Mouse (Mus musculus): ENCODE data around the gene Scin. TPM values are rescaled to one million over a fixed set of nuclear protein-coding genes. Genes with fewer than 3 reads are reported as not detected.

The Scin gene
- polyA plus RNA-seq, 1 experiment, result 0.25 TPM

DNA sequence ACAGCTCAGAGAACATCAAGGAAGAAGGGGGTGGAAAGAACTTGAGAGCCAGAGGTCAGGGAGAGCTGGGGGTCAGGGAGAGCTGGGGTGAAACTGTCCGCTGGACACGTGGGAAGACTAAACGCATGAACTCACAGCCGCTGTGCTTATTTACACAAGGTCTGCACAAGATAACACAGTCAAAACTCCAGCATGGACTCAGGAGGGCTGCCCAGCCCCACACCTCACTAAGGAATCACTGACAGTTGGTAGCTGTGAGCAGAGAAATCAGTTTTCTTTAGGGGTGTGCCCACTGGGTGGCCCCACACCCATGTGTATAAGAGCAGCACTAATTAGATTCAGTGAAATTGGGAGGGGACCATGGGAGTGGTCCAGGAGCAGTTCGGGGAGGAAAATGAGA lies 27.2 kb downstream of the Scin start:
- no peak for DNase-seq
- no peak for TF ChIP-seq CTCF (IDR thresholded peaks at IDR 0.05; ENCODE audit: borderline replicate concordance, insufficient read depth, low read depth, low read length)
- TF ChIP-seq POLR2A (IDR thresholded peaks at IDR 0.05; ENCODE audit: borderline replicate concordance, insufficient read depth, low read length), result no peak
- WGBS, result 74% methylated on average over 5 of the region's 5 CpGs
- no peaks in the 10 kb centered on the region for H3K27me3 ChIP-seq (ENCODE audit: control insufficient read depth, insufficient read depth, low read length)
- H3K27ac ChIP-seq (ENCODE audit: insufficient read depth, low read length), result no peak overlapping the region
- no peak overlapping the region for H3K4me3 ChIP-seq (replicated peaks; ENCODE audit: insufficient read depth, low read depth, low read length)
- no peaks in the 10 kb centered on the region for H3K4me1 ChIP-seq (ENCODE audit: control insufficient read depth, insufficient read depth, low read length)

DNA sequence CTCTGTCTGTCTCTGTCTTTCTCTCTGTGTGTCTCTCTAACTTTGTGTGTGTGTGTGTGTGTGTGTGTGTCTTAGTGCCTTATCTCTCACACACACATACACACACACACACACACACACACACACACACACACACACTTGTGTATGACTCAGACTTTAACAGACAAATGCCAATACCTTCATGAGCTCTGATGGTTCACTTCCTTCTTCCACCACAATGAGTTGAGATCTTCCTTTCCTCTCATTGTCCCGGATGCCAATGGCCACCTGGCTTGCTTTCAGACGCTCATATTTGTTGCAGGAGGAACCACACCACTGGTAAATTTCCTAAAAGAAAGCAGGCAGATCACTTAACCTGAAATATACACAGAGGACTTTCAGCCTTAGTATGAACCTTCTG lies 29.3 kb downstream of the Scin start:
- 76% methylated on average over 2 of the region's 2 CpGs for WGBS
- DNase-seq, result no peak
- Histone ChIP-seq H3K27me3 (ENCODE audit: control insufficient read depth, insufficient read depth, low read length) (no peaks in the 10 kb centered on the region), H3K4me1 (ENCODE audit: control insufficient read depth, insufficient read depth, low read length) (no peaks in the 10 kb centered on the region), H3K27ac (ENCODE audit: insufficient read depth, low read length) (no peak overlapping the region), H3K4me3 (replicated peaks; ENCODE audit: insufficient read depth, low read depth, low read length) (no peak overlapping the region)
- TF ChIP-seq POLR2A (IDR thresholded peaks at IDR 0.05; ENCODE audit: borderline replicate concordance, insufficient read depth, low read length) (no peak), CTCF (IDR thresholded peaks at IDR 0.05; ENCODE audit: borderline replicate concordance, insufficient read depth, low read depth, low read length) (no peak)

DNA sequence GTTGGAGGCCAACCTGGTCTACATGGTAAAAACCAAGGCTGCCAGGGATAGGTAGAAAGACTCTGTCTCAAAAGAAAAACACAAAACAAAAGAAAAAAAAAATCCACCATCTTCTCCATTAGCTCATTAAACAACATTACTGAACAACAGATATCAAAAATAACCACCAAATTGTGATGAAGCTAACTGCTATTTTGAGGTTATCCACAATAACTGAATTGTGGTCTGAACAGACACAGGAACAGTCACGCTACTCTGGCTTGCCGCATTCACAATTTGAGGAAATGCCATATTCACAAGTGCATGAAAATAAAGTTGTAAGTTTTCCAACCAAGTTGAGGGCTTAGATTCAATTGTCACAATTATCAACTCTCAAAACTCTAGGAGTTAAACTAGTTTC lies 31.7 kb downstream of the Scin start:
- DNase-seq, result no peak
- H3K4me1 ChIP-seq (ENCODE audit: control insufficient read depth, insufficient read depth, low read length), result no peaks in the 10 kb centered on the region
- 95% methylated on average over 2 of the region's 2 CpGs for WGBS
- H3K27ac ChIP-seq (ENCODE audit: insufficient read depth, low read length), result no peak overlapping the region
- TF ChIP-seq POLR2A (IDR thresholded peaks at IDR 0.05; ENCODE audit: borderline replicate concordance, insufficient read depth, low read length) (no peak), CTCF (IDR thresholded peaks at IDR 0.05; ENCODE audit: borderline replicate concordance, insufficient read depth, low read depth, low read length) (no peak)
- H3K4me3 ChIP-seq (replicated peaks; ENCODE audit: insufficient read depth, low read depth, low read length), result no peak overlapping the region
- H3K27me3 ChIP-seq (ENCODE audit: control insufficient read depth, insufficient read depth, low read length), result no peaks in the 10 kb centered on the region

DNA sequence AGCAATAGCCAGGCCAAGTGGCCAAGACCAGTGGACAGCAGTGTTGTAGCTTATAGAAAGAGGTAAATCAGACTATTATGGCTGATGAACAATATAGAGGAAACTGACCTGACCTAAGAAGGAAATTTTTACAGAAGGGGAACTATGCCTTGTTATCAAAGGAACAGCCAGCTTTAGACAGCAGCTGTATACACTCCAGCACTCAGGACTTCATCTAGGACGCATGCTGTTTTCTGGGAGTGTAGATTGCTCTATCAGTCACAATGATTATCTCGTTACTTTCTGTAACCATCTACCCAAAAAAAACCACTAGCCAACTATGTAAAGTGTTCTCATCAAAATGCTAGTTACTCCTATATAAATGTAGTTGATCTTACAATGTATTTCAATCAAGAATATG lies 34.6 kb downstream of the Scin start:
- Histone ChIP-seq H3K4me1 (ENCODE audit: control insufficient read depth, insufficient read depth, low read length) (no peaks in the 10 kb centered on the region), H3K27ac (ENCODE audit: insufficient read depth, low read length) (no peak overlapping the region), H3K4me3 (replicated peaks; ENCODE audit: insufficient read depth, low read depth, low read length) (no peak overlapping the region), H3K27me3 (ENCODE audit: control insufficient read depth, insufficient read depth, low read length) (no peaks in the 10 kb centered on the region)
- no peak for DNase-seq
- 81% methylated on average over 2 of the region's 2 CpGs for WGBS
- TF ChIP-seq CTCF (IDR thresholded peaks at IDR 0.05; ENCODE audit: borderline replicate concordance, insufficient read depth, low read depth, low read length) (no peak), POLR2A (IDR thresholded peaks at IDR 0.05; ENCODE audit: borderline replicate concordance, insufficient read depth, low read length) (no peak)

DNA sequence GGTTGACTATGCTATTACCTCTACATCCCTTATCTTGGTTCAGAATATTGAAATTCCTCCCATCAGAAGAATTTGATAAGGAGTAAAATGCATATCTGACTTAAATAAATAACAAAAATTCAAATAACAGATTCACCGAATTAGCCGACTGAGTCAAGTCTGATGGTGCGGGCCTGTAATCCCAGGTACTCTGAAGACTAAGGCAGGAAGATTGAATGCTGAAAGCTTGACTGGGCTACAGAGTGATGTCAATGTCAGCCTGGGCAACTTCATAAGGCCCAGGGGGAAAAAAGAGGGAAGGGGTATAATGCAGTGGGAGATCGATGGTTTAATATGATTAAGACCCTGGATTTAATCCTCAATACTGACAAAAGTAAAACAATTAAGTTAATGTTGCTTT lies 36.6 kb downstream of the Scin start:
- H3K27me3 ChIP-seq (ENCODE audit: control insufficient read depth, insufficient read depth, low read length), result no peaks in the 10 kb centered on the region
- H3K4me1 ChIP-seq (ENCODE audit: control insufficient read depth, insufficient read depth, low read length), result no peaks in the 10 kb centered on the region
- TF ChIP-seq CTCF (IDR thresholded peaks at IDR 0.05; ENCODE audit: borderline replicate concordance, insufficient read depth, low read depth, low read length), result no peak
- TF ChIP-seq POLR2A (IDR thresholded peaks at IDR 0.05; ENCODE audit: borderline replicate concordance, insufficient read depth, low read length), result no peak
- DNase-seq, result no peak
- WGBS, result 94% methylated on average over 4 of the region's 4 CpGs
- no peak overlapping the region for H3K4me3 ChIP-seq (replicated peaks; ENCODE audit: insufficient read depth, low read depth, low read length)
- no peak overlapping the region for H3K27ac ChIP-seq (ENCODE audit: insufficient read depth, low read length)

DNA sequence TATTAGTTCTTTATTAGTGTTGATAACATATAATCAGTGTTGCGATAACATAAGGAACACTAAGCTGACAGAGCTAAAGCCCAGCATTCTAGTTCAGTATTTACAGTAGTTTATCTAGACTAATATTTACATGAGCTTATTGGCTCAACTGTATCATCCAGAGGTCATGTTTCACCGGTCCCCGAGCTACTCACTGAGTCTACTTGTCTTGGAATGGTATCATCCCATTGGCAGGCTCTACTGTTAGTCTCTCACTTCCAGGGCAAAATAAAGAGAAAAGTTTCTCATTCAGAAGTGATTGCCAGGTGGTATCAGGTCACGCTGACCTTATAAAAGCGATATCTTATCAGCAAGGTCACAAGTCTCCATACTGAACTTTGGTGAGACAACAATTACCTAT lies 37.0 kb downstream of the Scin start:
- TF ChIP-seq CTCF (IDR thresholded peaks at IDR 0.05; ENCODE audit: borderline replicate concordance, insufficient read depth, low read depth, low read length) (no peak), POLR2A (IDR thresholded peaks at IDR 0.05; ENCODE audit: borderline replicate concordance, insufficient read depth, low read length) (no peak)
- 93% methylated on average over 5 of the region's 5 CpGs for WGBS

DNA sequence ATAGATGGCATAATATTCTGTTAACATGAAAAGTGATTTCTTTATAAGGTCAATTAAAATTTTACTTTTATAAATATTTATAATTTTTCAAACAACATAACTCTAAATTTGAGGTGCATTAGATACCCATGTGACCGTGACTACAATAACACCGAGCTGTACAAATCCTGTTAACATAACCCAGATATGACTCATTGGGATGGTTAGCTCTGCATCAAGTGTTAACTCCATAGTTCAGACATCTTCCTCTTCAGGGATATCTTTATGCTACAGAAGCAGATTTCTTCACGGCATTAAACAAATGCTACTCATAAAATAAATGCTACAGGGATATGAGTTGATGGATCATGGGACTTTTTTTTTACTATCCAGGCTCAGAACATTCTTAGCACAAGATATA lies 37.6 kb downstream of the Scin start:
- 95% methylated on average over 3 of the region's 3 CpGs for WGBS
- H3K27me3 ChIP-seq (ENCODE audit: control insufficient read depth, insufficient read depth, low read length), result no peaks in the 10 kb centered on the region
- no peak overlapping the region for H3K4me3 ChIP-seq (replicated peaks; ENCODE audit: insufficient read depth, low read depth, low read length)
- DNase-seq, result no peak
- no peaks in the 10 kb centered on the region for H3K4me1 ChIP-seq (ENCODE audit: control insufficient read depth, insufficient read depth, low read length)
- TF ChIP-seq POLR2A (IDR thresholded peaks at IDR 0.05; ENCODE audit: borderline replicate concordance, insufficient read depth, low read length) (no peak), CTCF (IDR thresholded peaks at IDR 0.05; ENCODE audit: borderline replicate concordance, insufficient read depth, low read depth, low read length) (no peak)
- no peak overlapping the region for H3K27ac ChIP-seq (ENCODE audit: insufficient read depth, low read length)

More for the DNA sequence above, 37.0 kb downstream of the Scin start:
- no peak overlapping the region for H3K27ac ChIP-seq (ENCODE audit: insufficient read depth, low read length)
- no peaks in the 10 kb centered on the region for H3K4me1 ChIP-seq (ENCODE audit: control insufficient read depth, insufficient read depth, low read length)
- no peak for DNase-seq
- H3K4me3 ChIP-seq (replicated peaks; ENCODE audit: insufficient read depth, low read depth, low read length), result no peak overlapping the region
- H3K27me3 ChIP-seq (ENCODE audit: control insufficient read depth, insufficient read depth, low read length), result no peaks in the 10 kb centered on the region

DNA sequence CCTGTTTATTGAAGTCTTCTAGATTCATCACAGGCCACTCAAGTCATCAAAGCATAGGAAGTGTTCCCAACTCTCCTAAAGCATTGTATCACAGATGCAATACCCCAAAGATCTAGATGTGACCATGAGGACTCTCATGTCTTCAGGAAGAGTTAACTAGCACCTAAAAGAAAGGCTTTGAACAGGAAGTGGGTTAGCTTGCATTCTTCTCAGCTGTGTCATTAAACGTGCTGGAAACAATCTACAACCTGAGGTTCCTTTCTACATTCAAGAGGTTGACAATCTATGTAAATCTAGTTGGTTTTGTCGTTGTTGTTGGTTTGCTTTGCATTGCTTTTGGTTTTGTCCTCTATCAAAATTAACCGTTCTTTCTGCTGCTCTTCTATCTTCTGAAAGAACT lies 44.0 kb downstream of the Scin start:
- DNase-seq, result no peak
- 82% methylated on average over 3 of the region's 3 CpGs for WGBS
- Histone ChIP-seq H3K4me1 (ENCODE audit: control insufficient read depth, insufficient read depth, low read length) (no peaks in the 10 kb centered on the region), H3K4me3 (replicated peaks; ENCODE audit: insufficient read depth, low read depth, low read length) (no peak overlapping the region), H3K27me3 (ENCODE audit: control insufficient read depth, insufficient read depth, low read length) (no peaks in the 10 kb centered on the region), H3K27ac (ENCODE audit: insufficient read depth, low read length) (no peak overlapping the region)
- TF ChIP-seq CTCF (IDR thresholded peaks at IDR 0.05; ENCODE audit: borderline replicate concordance, insufficient read depth, low read depth, low read length), result no peak
- no peak for TF ChIP-seq POLR2A (IDR thresholded peaks at IDR 0.05; ENCODE audit: borderline replicate concordance, insufficient read depth, low read length)

Data from cerebellum, adult 2 months (tissue).